Mouse (Mus musculus) heart, embryonic 14.5 days (tissue): ENCODE results near the gene Gchfr. TPM values are rescaled to one million over a fixed set of nuclear protein-coding genes. Genes with fewer than 3 reads are reported as not detected.

Experiments used
- ATAC-seq: fragments of 200-750 bp; cut with Nextera tagmentation; 2 replicates; pipeline ENCODE4 v1.8.0; 2017; ENCODE audit warnings: low read depth, moderate TSS enrichment; ENCODE audit not compliant: insufficient number of reproducible peaks, insufficient read depth, low FRiP score
- H3K27ac ChIP-seq, 2 experiments: fragments of 200-500 bp in 1 of 2; fragments of 300-500 bp in 1 of 2; sonication (generic) in 1 of 2; replicated peaks in 1 of 2; 2 replicates each; pipeline ENCODE4 v1.5.1; 2012 to 2014; ENCODE audit warnings: low read depth in 2 of 2, low read length in 2 of 2, control low read depth in 1 of 2, mild to moderate bottlenecking in 1 of 2, mixed read lengths in 1 of 2; ENCODE audit not compliant: control insufficient read depth in 1 of 2, insufficient read depth in 1 of 2
- H3K27me3 ChIP-seq: fragments of 300-500 bp; sonication (generic); 2 replicates; pipeline ENCODE4 v1.6.1; 2014; ENCODE audit warnings: mild to moderate bottlenecking, low read length, control low read depth; ENCODE audit not compliant: control insufficient read depth, insufficient read depth
- H3K36me3 ChIP-seq: fragments of 300-500 bp; sonication (generic); 2 replicates; pipeline ENCODE4 v1.6.1; 2014; ENCODE audit warnings: mild to moderate bottlenecking, control low read depth, low read length, mixed read lengths; ENCODE audit not compliant: control insufficient read depth, insufficient read depth
- H3K4me1 ChIP-seq, 2 experiments: fragments of 200-500 bp in 1 of 2; fragments of 300-500 bp in 1 of 2; sonication (generic) in 1 of 2; 2 replicates each; pipeline ENCODE4 v1.6.1; 2012 to 2014; ENCODE audit warnings: low read length in 2 of 2, control low read depth in 1 of 2, mixed read lengths in 1 of 2; ENCODE audit not compliant: control insufficient read depth in 2 of 2, insufficient read depth in 2 of 2
- H3K4me2 ChIP-seq: fragments of 300-500 bp; sonication (generic); 2 replicates; pipeline ENCODE4 v1.6.1; 2014; ENCODE audit warnings: mild to moderate bottlenecking, low read length
- H3K4me3 ChIP-seq, 2 experiments: fragments of 200-500 bp in 1 of 2; fragments of 300-500 bp in 1 of 2; sonication (generic) in 1 of 2; 2 replicates each; pipeline ENCODE4 v1.5.1; 2012 to 2014; ENCODE audit warnings: low read length in 2 of 2, mild to moderate bottlenecking in 2 of 2, control low read depth in 1 of 2, low read depth in 1 of 2, moderate library complexity in 1 of 2; ENCODE audit not compliant: control insufficient read depth in 1 of 2, insufficient read depth in 1 of 2
- H3K9ac ChIP-seq: fragments of 300-500 bp; sonication (generic); 2 replicates; pipeline ENCODE4 v1.6.1; 2014; ENCODE audit warnings: mild to moderate bottlenecking, low read length
- H3K9me3 ChIP-seq: fragments of 300-500 bp; sonication (generic); 2 replicates; pipeline ENCODE4 v1.6.1; 2016; ENCODE audit warnings: low read length, control low read depth; ENCODE audit not compliant: control insufficient read depth
- WGBS: fragments of 180-500 bp; shearing (Covaris S2); extraction: QIAGEN DNeasy Blood & Tissue Kit; methylation state at CpG from one replicate; pipeline ENCODE4 v1.1.7; 2014; 5-methylcytosine and 5-hydroxymethylcytosine counted together
- polyA plus RNA-seq: library from polyadenylated mRNA; unstranded; fragments of >200 nt; fragmentation: Nextera tagmentation; extraction: Ambion mirVana; gene quantifications from 2 replicates; pipeline ENCODE4 v1.2.1, GENCODE M21; 2014

The Gchfr gene
- polyA plus RNA-seq, 1 experiment from 2014 or later: 9.4 TPM

DNA sequence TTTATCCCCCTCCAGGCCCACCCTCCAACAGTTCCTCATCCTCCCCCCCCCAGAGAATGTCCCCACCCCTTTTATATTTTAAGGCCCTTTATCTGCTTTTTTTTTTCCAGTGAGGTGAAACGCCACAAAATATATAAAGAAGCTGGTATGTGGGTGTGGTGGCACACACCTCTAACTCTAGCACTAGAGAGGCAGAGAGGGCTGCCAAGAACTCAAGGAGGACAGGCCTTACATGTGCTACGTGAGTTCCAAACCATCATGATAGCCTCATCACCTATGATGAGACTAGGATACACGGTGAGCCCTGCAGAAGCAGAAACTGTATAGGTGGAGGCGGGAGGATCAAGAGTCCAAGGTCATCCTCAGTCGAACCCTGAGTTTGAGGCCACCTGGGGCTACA, 23.4 kb downstream of the Gchfr start:
- H3K36me3 ChIP-seq: no peaks in the 10 kb centered on the region
- no peak overlapping the region for H3K9ac ChIP-seq
- no peak overlapping the region for H3K27ac ChIP-seq
- peaks cover 4 to 8% of the 10 kb centered on the region in 2 experiments for H3K4me1 ChIP-seq
- no peak overlapping the region for H3K4me3 ChIP-seq
- no peaks in the 10 kb centered on the region for H3K27me3 ChIP-seq
- WGBS: 73% methylated on average over 5 of the region's 5 CpGs
- ATAC-seq: no peak
- H3K9me3 ChIP-seq: no peaks in the 10 kb centered on the region
- H3K4me2 ChIP-seq: no peak overlapping the region

DNA sequence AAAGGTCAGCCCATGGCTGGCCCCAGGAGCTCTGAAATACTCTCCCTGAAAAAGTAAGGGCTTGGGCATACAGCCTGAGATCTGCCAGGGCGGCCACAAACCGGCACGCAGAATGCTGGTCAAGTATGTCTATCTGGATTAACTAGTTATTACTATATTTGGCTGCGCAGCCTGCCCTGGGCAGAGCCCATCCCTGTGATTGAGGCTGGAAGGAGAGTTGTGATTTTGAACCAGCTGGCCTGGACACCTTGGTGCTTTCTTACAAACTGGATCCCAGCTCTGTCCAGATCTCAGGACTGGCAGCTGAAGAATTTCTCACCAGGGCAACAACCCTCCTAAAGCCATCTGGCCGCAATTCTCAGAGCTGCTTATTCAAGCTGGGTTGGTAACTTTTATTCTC, 26.6 kb downstream of the Gchfr start:
- ATAC-seq: no peak
- no peak overlapping the region for H3K4me2 ChIP-seq
- H3K9me3 ChIP-seq: no peaks in the 10 kb centered on the region
- no peaks in the 10 kb centered on the region for H3K36me3 ChIP-seq
- H3K9ac ChIP-seq: no peak overlapping the region
- WGBS: 72% methylated on average over 5 of the region's 5 CpGs
- H3K4me1 ChIP-seq: peaks cover 2 to 6% of the 10 kb centered on the region in 2 experiments
- H3K4me3 ChIP-seq: no peak overlapping the region
- 0 out of 4 replicates have a peak overlapping the region, but pooled peaks of 1 of the 2 experiments have one; percentile 16 for H3K27ac ChIP-seq
- H3K27me3 ChIP-seq: no peaks in the 10 kb centered on the region

DNA sequence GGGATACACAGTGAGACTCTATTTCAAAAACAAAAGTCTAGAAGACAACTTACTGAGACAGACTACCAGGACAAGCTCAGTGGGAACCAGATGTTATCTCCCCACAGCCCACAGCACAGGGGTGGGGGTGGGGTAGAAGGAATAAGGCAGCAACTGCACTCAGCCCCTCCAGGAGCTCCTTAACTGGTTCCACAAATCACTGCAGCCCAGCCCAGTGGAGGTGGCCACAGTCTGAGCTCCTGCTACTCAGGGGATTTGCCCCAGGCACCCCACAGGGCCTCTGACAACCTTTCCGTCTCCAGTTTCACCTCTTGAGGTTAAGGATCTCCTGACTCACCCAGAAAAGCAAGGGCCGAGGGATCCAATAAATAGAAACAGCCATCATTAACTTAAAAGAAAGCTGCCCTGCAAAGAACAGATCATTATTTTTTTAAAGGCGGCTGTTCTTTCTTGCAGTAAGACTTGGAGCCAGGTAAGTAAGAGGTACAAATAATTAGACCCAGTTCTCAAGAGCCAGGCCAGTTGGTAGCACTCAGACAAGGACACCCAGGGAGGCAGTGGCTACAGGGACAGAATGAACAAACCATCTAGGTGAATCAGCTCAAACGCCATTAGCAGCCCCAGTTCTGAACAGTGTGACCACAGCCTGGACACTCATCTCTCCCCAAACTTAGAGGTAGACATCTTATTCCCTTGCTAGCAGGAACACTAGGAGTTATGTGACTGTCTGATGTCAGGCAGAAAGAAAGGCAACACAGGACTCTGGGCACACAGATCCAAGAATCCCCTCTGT, 28.9 kb downstream of the Gchfr start:
- H3K4me1 ChIP-seq: peaks cover 0 to 5% of the 10 kb centered on the region in 2 experiments; a peak in 1 of 4 replicates
- no peak overlapping the region for H3K9ac ChIP-seq
- no peaks in the 10 kb centered on the region for H3K9me3 ChIP-seq
- no peak overlapping the region for H3K4me3 ChIP-seq
- no peak for ATAC-seq
- H3K27me3 ChIP-seq: no peaks in the 10 kb centered on the region
- no peak overlapping the region for H3K27ac ChIP-seq
- H3K4me2 ChIP-seq: no peak overlapping the region
- no peaks in the 10 kb centered on the region for H3K36me3 ChIP-seq
- 50% methylated on average over 4 of the region's 4 CpGs for WGBS

DNA sequence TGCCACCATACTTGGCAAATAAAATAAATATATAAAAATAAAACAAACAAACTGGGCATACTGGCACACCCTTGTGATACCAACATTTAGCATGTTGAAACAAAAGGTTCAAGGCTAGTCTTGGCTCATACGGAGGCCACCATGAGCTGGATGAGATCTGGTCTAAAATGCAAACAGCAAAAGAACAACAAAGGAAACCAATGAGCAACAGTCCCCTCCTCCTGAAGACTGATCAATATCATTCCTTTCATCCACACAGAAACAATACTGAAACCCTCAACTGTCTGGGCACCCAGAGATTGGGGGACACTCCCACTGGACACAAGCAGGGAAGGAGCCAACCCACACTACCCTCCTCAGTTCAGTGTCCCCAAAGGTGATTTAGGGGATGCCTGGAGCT, 29.9 kb downstream of the Gchfr start:
- H3K4me1 ChIP-seq: peaks cover 0 to 5% of the 10 kb centered on the region in 2 experiments; a peak in 1 of 4 replicates
- no peak overlapping the region for H3K9ac ChIP-seq
- no peak overlapping the region for H3K4me2 ChIP-seq
- ATAC-seq: no peak
- no peaks in the 10 kb centered on the region for H3K9me3 ChIP-seq
- H3K27ac ChIP-seq: no peak overlapping the region
- 90% methylated on average over 1 of the region's 1 CpGs for WGBS
- H3K4me3 ChIP-seq: no peak overlapping the region
- H3K36me3 ChIP-seq: no peaks in the 10 kb centered on the region
- no peaks in the 10 kb centered on the region for H3K27me3 ChIP-seq

DNA sequence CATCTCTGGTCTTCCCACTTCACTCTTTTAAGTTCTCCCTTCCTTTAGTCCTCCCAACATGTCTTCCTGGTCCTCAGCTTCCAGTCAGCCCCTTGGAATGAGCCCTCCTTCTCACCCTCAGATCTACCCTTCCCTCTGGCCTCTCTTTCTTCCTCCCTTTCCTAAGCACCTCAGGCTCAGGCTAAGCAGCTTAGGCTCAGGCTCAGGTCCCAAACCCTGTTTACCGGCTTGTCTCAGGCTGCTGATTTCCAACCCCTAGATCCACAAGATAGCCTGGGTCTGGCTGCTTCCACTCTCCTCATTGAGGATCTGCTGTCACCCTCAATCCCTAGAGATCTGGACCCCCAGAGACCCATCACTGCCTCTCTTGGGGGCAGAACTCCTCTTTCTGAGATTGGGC, 30.5 kb downstream of the Gchfr start:
- Histone ChIP-seq H3K9ac (no peak overlapping the region), H3K27me3 (no peaks in the 10 kb centered on the region), H3K9me3 (no peaks in the 10 kb centered on the region), H3K36me3 (no peaks in the 10 kb centered on the region), H3K4me3 (no peak overlapping the region), H3K4me1 (peaks cover 5 to 6% of the 10 kb centered on the region in 2 experiments; a peak in 1 of 4 replicates), H3K4me2 (no peak overlapping the region), H3K27ac (no peak overlapping the region)
- ATAC-seq: no peak
- WGBS: 35% methylated on average over 1 of the region's 1 CpGs

DNA sequence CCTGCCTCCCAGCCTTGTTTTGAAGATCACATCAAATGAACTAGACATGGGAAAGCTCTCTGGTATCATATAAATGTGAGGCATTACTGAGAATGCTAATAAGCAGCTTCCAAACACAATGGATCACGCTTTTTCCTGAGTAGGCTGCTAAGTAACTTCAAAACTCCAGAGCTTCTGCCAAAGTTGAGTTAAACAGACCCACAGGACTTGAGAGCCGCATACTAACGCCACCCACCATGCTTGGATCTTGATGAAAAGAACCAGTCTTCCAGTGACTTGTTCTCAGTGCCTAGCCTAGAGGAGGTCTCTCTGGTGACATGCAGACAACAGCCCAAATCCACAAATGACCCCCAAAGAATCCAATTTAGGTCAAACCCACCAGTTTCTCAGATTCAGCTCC, 31.4 kb downstream of the Gchfr start:
- H3K4me2 ChIP-seq: no peak overlapping the region

DNA sequence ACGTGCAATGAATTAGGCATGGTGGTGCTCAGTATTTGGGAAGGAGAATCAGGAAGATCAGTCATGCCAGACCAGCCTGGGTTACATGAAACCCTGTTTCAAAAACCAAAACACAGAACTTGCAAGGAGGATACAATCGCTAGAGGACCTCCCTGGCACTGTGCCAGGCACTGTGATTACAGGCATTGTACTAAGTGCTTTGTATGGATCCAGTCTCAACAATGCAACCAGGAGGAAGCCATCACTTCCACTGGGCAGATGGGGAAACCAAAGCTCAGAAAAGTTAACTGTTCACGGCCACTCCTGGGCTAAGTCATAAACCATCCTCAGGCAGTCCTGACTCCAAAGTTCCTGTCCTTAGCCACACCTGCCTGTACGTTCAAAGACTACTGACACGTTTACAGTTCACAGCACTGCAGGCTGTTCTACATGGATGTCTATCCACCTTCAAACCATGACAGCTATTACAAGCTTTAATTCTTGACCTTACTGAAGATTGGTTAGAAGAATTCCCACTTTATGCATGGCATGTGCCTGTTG, 35.4 kb downstream of the Gchfr start:
- no peaks in the 10 kb centered on the region for H3K36me3 ChIP-seq
- H3K4me1 ChIP-seq: peaks cover 5 to 8% of the 10 kb centered on the region in 2 experiments; a peak in 2 of 4 replicates
- 52% methylated on average over 5 of the region's 5 CpGs for WGBS
- H3K9ac ChIP-seq: no peak overlapping the region
- H3K27me3 ChIP-seq: no peaks in the 10 kb centered on the region
- no peak overlapping the region for H3K27ac ChIP-seq
- H3K4me3 ChIP-seq: no peak overlapping the region
- no peak overlapping the region for H3K4me2 ChIP-seq
- no peak for ATAC-seq
- H3K9me3 ChIP-seq: no peaks in the 10 kb centered on the region

More for the DNA sequence above, 31.4 kb downstream of the Gchfr start:
- Histone ChIP-seq H3K27me3 (no peaks in the 10 kb centered on the region), H3K36me3 (no peaks in the 10 kb centered on the region), H3K9me3 (no peaks in the 10 kb centered on the region), H3K9ac (no peak overlapping the region), H3K4me1 (peaks cover 5 to 8% of the 10 kb centered on the region in 2 experiments; a peak in 2 of 4 replicates), H3K27ac (no peak overlapping the region), H3K4me3 (no peak overlapping the region)
- ATAC-seq: no peak
- 75% methylated on average over 3 of the region's 3 CpGs for WGBS
